Mouse (Mus musculus): ENCODE measurements around the gene Slc22a30. TPM values are rescaled to one million over a fixed set of nuclear protein-coding genes. Genes with fewer than 3 reads are reported as not detected.
"Not testable (repeated sequence)": the region's sequence is repeated elsewhere in the genome, so short reads cannot be mapped to it uniquely, and the experiment has no call there.

Gene Slc22a30
- not detected in 2 replicates for polyA plus RNA-seq (2012; rRNA removed)

DNA sequence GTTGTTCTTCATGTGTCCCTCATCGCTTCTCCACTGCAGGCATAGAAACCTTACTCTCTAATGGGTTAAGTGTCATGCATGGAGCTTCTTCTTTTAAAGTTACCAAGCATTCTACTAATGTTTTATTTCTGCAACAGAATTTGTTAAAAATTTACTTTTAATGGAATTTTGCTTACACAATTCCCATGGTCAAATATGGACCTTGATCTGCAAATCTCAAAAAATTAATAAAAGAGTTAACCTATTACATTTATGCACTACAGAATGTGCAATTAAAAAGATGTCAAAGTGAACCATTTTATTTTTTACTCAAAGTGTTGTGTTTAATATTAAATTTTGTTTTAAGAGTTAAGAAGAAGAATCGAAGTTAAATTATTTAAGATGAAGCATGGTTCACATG lies at the start of gene Slc22a30:
Gene Slc22a30 (minus strand): TSS at position 101 of the 400 bp plus-strand sequence.
- not testable (repeated sequence) for DNase-seq (ENCODE audit: low read depth in 1 of 2, low spot score in 2 of 2); H3K4me3 ChIP-seq (ENCODE audit: extremely low read depth, insufficient read depth, insufficient read length); H3K27me3 ChIP-seq (ENCODE audit: control insufficient read depth, insufficient read depth, low read length); H3K36me3 ChIP-seq (ENCODE audit: control insufficient read depth, insufficient read depth, low read length); H3K4me1 ChIP-seq (ENCODE audit: control insufficient read depth, insufficient read depth, insufficient read length); H3K27ac ChIP-seq (ENCODE audit: insufficient read depth, low read length)
- WGBS: 93% methylated on average over 1 of the region's 2 CpGs

GRCm38 (mm10) chr19:8448321-8448720 lies 43.4 kb upstream of the Slc22a30 start:
- H3K27ac ChIP-seq (ENCODE audit: insufficient read depth, low read length): no peak overlapping the region
- 66% methylated on average over 2 of the region's 2 CpGs for WGBS
- H3K4me1 ChIP-seq (ENCODE audit: control insufficient read depth, insufficient read depth, insufficient read length): no peaks in the 10 kb centered on the region
- no peak for TF ChIP-seq POLR2A (IDR thresholded peaks at IDR 0.05; ENCODE audit: low read depth, low read length)
- no peak for TF ChIP-seq CTCF (IDR thresholded peaks at IDR 0.05; ENCODE audit: extremely low read depth, insufficient read depth, insufficient read length, insufficient replicate concordance)
- DNase-seq (ENCODE audit: low read depth in 1 of 2, low spot score in 2 of 2): no peak
- no peaks in the 10 kb centered on the region for H3K36me3 ChIP-seq (ENCODE audit: control insufficient read depth, insufficient read depth, low read length)
- H3K4me3 ChIP-seq (ENCODE audit: extremely low read depth, insufficient read depth, insufficient read length): no peak overlapping the region
- H3K27me3 ChIP-seq (ENCODE audit: control insufficient read depth, insufficient read depth, low read length): no peaks in the 10 kb centered on the region

GRCm38 (mm10) chr19:8447516-8447915 lies 42.6 kb upstream of the Slc22a30 start:
- no peak for TF ChIP-seq CTCF (IDR thresholded peaks at IDR 0.05; ENCODE audit: extremely low read depth, insufficient read depth, insufficient read length, insufficient replicate concordance)
- no peak for TF ChIP-seq POLR2A (IDR thresholded peaks at IDR 0.05; ENCODE audit: low read depth, low read length)
- H3K4me1 ChIP-seq (ENCODE audit: control insufficient read depth, insufficient read depth, insufficient read length): no peaks in the 10 kb centered on the region
- H3K4me3 ChIP-seq (ENCODE audit: extremely low read depth, insufficient read depth, insufficient read length): no peak overlapping the region
- WGBS: 86% methylated on average over 1 of the region's 1 CpGs
- no peaks in the 10 kb centered on the region for H3K27me3 ChIP-seq (ENCODE audit: control insufficient read depth, insufficient read depth, low read length)
- no peaks in the 10 kb centered on the region for H3K36me3 ChIP-seq (ENCODE audit: control insufficient read depth, insufficient read depth, low read length)
- no peak overlapping the region for H3K27ac ChIP-seq (ENCODE audit: insufficient read depth, low read length)
- no peak for DNase-seq (ENCODE audit: low read depth in 1 of 2, low spot score in 2 of 2)

- H3K36me3 ChIP-seq (ENCODE audit: control insufficient read depth, insufficient read depth, low read length): no peaks in the 10 kb centered on the region
- H3K27me3 ChIP-seq (ENCODE audit: control insufficient read depth, insufficient read depth, low read length): no peaks in the 10 kb centered on the region
- no peak overlapping the region for H3K27ac ChIP-seq (ENCODE audit: insufficient read depth, low read length)
- H3K4me3 ChIP-seq (ENCODE audit: extremely low read depth, insufficient read depth, insufficient read length): no peak overlapping the region
- TF ChIP-seq CTCF (IDR thresholded peaks at IDR 0.05; ENCODE audit: extremely low read depth, insufficient read depth, insufficient read length, insufficient replicate concordance): no peak
- WGBS: 85% methylated on average over 5 of the region's 5 CpGs
- DNase-seq (ENCODE audit: low read depth in 1 of 2, low spot score in 2 of 2): no peak
- no peaks in the 10 kb centered on the region for H3K4me1 ChIP-seq (ENCODE audit: control insufficient read depth, insufficient read depth, insufficient read length)
Observed at GRCm38 (mm10) chr19:8431051-8431662, 26.2 kb upstream of the Slc22a30 start.

DNA sequence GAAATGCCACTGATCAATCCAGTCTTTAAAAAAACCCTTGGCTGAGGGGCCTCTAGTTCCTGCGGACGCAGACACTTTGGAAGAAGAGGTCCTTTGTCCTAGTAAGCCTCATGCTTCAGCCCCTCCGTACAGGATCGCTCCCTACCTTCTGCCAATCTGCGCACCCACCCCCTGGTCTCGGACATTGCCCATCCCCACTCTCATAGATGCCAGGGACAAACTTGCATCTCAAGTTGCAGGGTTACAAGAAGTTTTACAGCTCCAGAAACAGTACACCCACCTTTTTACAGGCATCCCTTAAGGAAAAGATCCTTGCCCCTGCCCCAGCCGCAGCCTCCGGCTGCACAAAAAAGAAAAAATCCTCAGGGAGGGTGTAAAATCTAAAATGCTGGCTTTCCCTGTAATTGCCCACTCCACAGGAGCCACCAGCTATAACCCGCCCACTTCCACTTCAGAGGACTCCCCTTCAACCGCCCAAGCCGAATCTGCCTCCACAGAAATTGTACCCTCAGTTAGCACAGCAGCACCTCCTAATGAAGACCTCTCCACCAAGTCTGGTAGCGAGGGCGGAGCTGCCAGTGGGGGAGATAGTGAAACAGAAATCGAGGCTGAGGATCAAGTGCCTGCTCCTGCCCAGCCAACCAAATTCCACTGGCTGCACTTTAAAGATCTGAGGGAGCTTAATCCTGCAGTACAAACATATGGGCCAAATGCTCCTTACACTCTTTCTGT lies 2.5 kb upstream of the Slc22a30 start:
- 66% methylated on average over 14 of the region's 14 CpGs for WGBS
- H3K4me3 ChIP-seq (ENCODE audit: extremely low read depth, insufficient read depth, insufficient read length); H3K4me1 ChIP-seq (ENCODE audit: control insufficient read depth, insufficient read depth, insufficient read length); DNase-seq (ENCODE audit: low read depth in 1 of 2, low spot score in 2 of 2); H3K27ac ChIP-seq (ENCODE audit: insufficient read depth, low read length); H3K27me3 ChIP-seq (ENCODE audit: control insufficient read depth, insufficient read depth, low read length); H3K36me3 ChIP-seq (ENCODE audit: control insufficient read depth, insufficient read depth, low read length): not testable (repeated sequence)

Other genes starting within 250 kb of the Slc22a30 start
- not detected in 2 replicates for gene Slc22a29, start 186.2 kb downstream of the Slc22a30 start, polyA plus RNA-seq (2012; rRNA removed)
- 0.06 TPM in 1 of 2 replicates, not detected in the other for gene Slc22a8, start 186.1 kb upstream of the Slc22a30 start, polyA plus RNA-seq (2012; rRNA removed)
- gene Slc22a6, start 212.9 kb upstream of the Slc22a30 start, polyA plus RNA-seq (2012; rRNA removed): 0.08 TPM in 1 of 2 replicates, not detected in the other